Mouse (Mus musculus): Measurements from ENCODE around the gene Raf1. TPM values are rescaled to one million over a fixed set of nuclear protein-coding genes. Genes with fewer than 3 reads are reported as not detected.
A peak's percentile ranks its signal among the peaks of the same experiment; 100 is the strongest.

Raf1 gene
- polyA plus RNA-seq, 1 experiment from 2014 or later: 137 TPM

DNA sequence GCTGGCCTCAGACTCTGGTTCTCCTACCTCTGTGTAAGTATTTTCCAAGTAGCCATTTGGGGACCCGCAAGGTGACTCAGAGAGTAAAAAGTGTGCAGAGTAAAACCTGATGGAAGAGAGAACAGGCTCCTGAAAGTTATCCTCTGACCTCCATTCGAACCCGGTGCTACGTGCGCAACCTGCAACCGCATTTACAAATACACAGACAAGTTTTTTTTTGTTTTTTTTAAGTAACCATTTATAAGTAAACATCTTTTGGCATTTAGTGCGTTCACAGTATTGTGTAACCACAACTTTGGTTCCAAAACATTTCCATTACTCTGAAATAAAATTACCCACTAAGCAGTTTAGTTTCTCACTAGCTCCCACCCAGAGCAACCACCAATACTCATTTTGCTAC is 1.0 kb upstream of the Raf1 start:
- 0 out of 2 replicates have a peak overlapping the region, but pooled peaks have one; percentile 98 for H3K9ac ChIP-seq
- H3K36me3 ChIP-seq (ENCODE audit: poor library complexity, severe bottlenecking): no peaks in the 10 kb centered on the region
- no peaks in the 10 kb centered on the region for H3K9me3 ChIP-seq (replicated peaks)
- 0 out of 2 replicates have a peak, but pooled peaks cover 3% of the 10 kb centered on the region for H3K27me3 ChIP-seq
- H3K4me2 ChIP-seq: peak overlapping the region; percentile 68
- 98% methylated on average over 7 of the region's 7 CpGs for WGBS
- no peak overlapping the region for H3K27ac ChIP-seq
- H3K4me3 ChIP-seq: peak overlapping the region; percentile 97; the same call in 1 of the 2 replicates
- H3K4me1 ChIP-seq: peaks cover 26% of the 10 kb centered on the region
- no peak for ATAC-seq

- peak overlapping the region; percentile 98 for H3K9ac ChIP-seq
- peak overlapping the region; percentile 97 for H3K27ac ChIP-seq
- H3K9me3 ChIP-seq (replicated peaks): no peaks in the 10 kb centered on the region
- H3K27me3 ChIP-seq: 0 out of 2 replicates have a peak, but pooled peaks cover under 1% of the 10 kb centered on the region
- WGBS: under 1% methylated on average over 53 of the region's 53 CpGs
- ATAC-seq: peak; percentile 50
- H3K4me1 ChIP-seq: peaks cover 31% of the 10 kb centered on the region
- H3K4me2 ChIP-seq: peak overlapping the region; percentile 68
- H3K4me3 ChIP-seq: peak overlapping the region; percentile 97
- no peaks in the 10 kb centered on the region for H3K36me3 ChIP-seq (ENCODE audit: poor library complexity, severe bottlenecking)
Measured at GRCm38 (mm10) chr6:115675508-115676336, 713 bp downstream of the Raf1 start.

GRCm38 (mm10) chr6:115675166-115675507 is 1.3 kb downstream of the Raf1 start:
- Histone ChIP-seq H3K27ac (peak overlapping the region; percentile 97), H3K9ac (peak overlapping the region; percentile 98), H3K4me3 (peak overlapping the region; percentile 97), H3K4me1 (peaks cover 31% of the 10 kb centered on the region), H3K36me3 (ENCODE audit: poor library complexity, severe bottlenecking) (no peaks in the 10 kb centered on the region), H3K27me3 (no peaks in the 10 kb centered on the region), H3K4me2 (peak overlapping the region; percentile 68), H3K9me3 (replicated peaks) (no peaks in the 10 kb centered on the region)
- no peak for ATAC-seq
- WGBS: 1% methylated on average over 13 of the region's 13 CpGs

- no peaks in the 10 kb centered on the region for H3K9me3 ChIP-seq (replicated peaks)
- 26% methylated on average over 2 of the region's 2 CpGs for WGBS
- peaks cover 31% of the 10 kb centered on the region for H3K4me1 ChIP-seq
- ATAC-seq: no peak
- no peaks in the 10 kb centered on the region for H3K36me3 ChIP-seq (ENCODE audit: poor library complexity, severe bottlenecking)
- peak overlapping the region; percentile 97 for H3K4me3 ChIP-seq
- H3K27me3 ChIP-seq: no peaks in the 10 kb centered on the region
- peak overlapping the region; percentile 98 for H3K9ac ChIP-seq
- no peak overlapping the region for H3K27ac ChIP-seq
- peak overlapping the region; percentile 68 for H3K4me2 ChIP-seq
Measured at GRCm38 (mm10) chr6:115674316-115674715, 2.1 kb downstream of the Raf1 start.

DNA sequence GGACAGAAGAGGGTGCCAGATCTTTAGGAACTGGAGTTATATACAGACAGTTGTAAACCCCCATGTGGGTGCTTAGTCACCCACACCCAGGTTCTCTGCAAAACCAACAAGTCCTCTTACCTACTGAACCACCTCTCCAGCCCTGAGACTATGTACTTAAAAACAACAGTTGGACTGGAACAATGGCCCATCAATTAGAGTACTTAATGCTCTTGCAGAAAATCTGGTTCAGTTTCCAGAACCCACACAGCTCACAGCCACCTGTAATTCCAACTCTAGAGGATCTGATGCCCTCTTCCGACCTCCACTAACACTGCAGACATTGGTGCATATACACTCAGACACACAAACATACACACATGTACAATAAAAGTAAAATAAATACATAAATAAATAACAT is 3.7 kb downstream of the Raf1 start:
- H3K36me3 ChIP-seq (ENCODE audit: poor library complexity, severe bottlenecking): no peaks in the 10 kb centered on the region
- peaks cover 31% of the 10 kb centered on the region for H3K4me1 ChIP-seq
- no peak overlapping the region for H3K27ac ChIP-seq
- H3K9me3 ChIP-seq (replicated peaks): no peaks in the 10 kb centered on the region
- H3K9ac ChIP-seq: no peak overlapping the region
- no peaks in the 10 kb centered on the region for H3K27me3 ChIP-seq
- H3K4me2 ChIP-seq: no peak overlapping the region
- no peak for ATAC-seq
- no peak overlapping the region for H3K4me3 ChIP-seq
- 88% methylated on average over 1 of the region's 1 CpGs for WGBS

GRCm38 (mm10) chr6:115666641-115667040 is 9.8 kb downstream of the Raf1 start:
- 87% methylated on average over 4 of the region's 4 CpGs for WGBS
- H3K4me1 ChIP-seq: 0 out of 2 replicates have a peak, but pooled peaks cover 7% of the 10 kb centered on the region
- no peak for ATAC-seq

GRCm38 (mm10) chr6:115664268-115664667 is 12.2 kb downstream of the Raf1 start:
- WGBS: 97% methylated on average over 3 of the region's 3 CpGs
- no peak for ATAC-seq
- no peak overlapping the region for H3K4me3 ChIP-seq

More at GRCm38 (mm10) chr6:115666641-115667040, 9.8 kb downstream of the Raf1 start:
- Histone ChIP-seq H3K36me3 (ENCODE audit: poor library complexity, severe bottlenecking) (peaks cover 14% of the 10 kb centered on the region), H3K27ac (no peak overlapping the region), H3K9me3 (replicated peaks) (no peaks in the 10 kb centered on the region), H3K4me3 (no peak overlapping the region), H3K27me3 (no peaks in the 10 kb centered on the region), H3K9ac (no peak overlapping the region), H3K4me2 (no peak overlapping the region)

DNA sequence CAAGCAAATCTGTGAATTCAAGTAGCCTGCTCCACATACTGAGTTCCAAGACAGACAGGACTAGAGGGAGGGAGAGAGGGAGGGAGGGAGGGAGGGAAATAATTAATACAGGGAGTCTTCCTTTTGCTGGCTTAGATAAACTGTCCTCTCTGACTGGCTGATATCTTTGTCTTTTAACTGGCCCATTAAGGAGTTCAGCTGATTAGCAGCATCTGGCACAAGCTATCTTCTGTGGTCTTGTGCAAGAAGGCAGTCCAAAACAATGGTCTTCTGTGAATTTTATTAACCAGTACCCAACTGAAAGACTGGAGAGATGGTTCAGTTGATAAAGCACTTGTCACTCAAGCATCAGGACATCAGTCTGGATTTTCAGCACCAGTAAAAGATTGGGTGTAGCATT is 17.6 kb downstream of the Raf1 start:
- Histone ChIP-seq H3K9ac (no peak overlapping the region), H3K4me1 (peaks cover 28% of the 10 kb centered on the region), H3K4me2 (no peak overlapping the region), H3K9me3 (replicated peaks) (no peaks in the 10 kb centered on the region), H3K4me3 (no peak overlapping the region), H3K36me3 (ENCODE audit: poor library complexity, severe bottlenecking) (peaks cover 10% of the 10 kb centered on the region), H3K27me3 (no peaks in the 10 kb centered on the region), H3K27ac (0 out of 2 replicates have a peak overlapping the region, but pooled peaks have one; percentile 35)
- no peak for ATAC-seq

More at GRCm38 (mm10) chr6:115664268-115664667, 12.2 kb downstream of the Raf1 start:
- no peak overlapping the region for H3K9ac ChIP-seq
- no peaks in the 10 kb centered on the region for H3K9me3 ChIP-seq (replicated peaks)
- no peaks in the 10 kb centered on the region for H3K27me3 ChIP-seq
- peaks cover 15% of the 10 kb centered on the region for H3K36me3 ChIP-seq (ENCODE audit: poor library complexity, severe bottlenecking)
- H3K27ac ChIP-seq: no peak overlapping the region
- H3K4me2 ChIP-seq: no peak overlapping the region
- peaks cover 15% of the 10 kb centered on the region for H3K4me1 ChIP-seq

GRCm38 (mm10) chr6:115653939-115654338 is 22.5 kb downstream of the Raf1 start:
- H3K4me3 ChIP-seq: no peak overlapping the region
- H3K4me1 ChIP-seq: peaks cover 25% of the 10 kb centered on the region
- H3K9me3 ChIP-seq (replicated peaks): no peaks in the 10 kb centered on the region
- H3K9ac ChIP-seq: no peak overlapping the region
- no peak overlapping the region for H3K4me2 ChIP-seq
- no peaks in the 10 kb centered on the region for H3K27me3 ChIP-seq
- ATAC-seq: no peak
- no peak overlapping the region for H3K27ac ChIP-seq
- H3K36me3 ChIP-seq (ENCODE audit: poor library complexity, severe bottlenecking): no peaks in the 10 kb centered on the region
- WGBS: 65% methylated on average over 2 of the region's 2 CpGs

GRCm38 (mm10) chr6:115651719-115652118 is 24.7 kb downstream of the Raf1 start:
- H3K27me3 ChIP-seq: no peaks in the 10 kb centered on the region
- H3K36me3 ChIP-seq (ENCODE audit: poor library complexity, severe bottlenecking): no peaks in the 10 kb centered on the region
- no peaks in the 10 kb centered on the region for H3K9me3 ChIP-seq (replicated peaks)
- no peak overlapping the region for H3K4me3 ChIP-seq
- no peak for ATAC-seq
- H3K4me1 ChIP-seq: peaks cover 25% of the 10 kb centered on the region
- H3K9ac ChIP-seq: no peak overlapping the region
- no peak overlapping the region for H3K4me2 ChIP-seq
- no peak overlapping the region for H3K27ac ChIP-seq

DNA sequence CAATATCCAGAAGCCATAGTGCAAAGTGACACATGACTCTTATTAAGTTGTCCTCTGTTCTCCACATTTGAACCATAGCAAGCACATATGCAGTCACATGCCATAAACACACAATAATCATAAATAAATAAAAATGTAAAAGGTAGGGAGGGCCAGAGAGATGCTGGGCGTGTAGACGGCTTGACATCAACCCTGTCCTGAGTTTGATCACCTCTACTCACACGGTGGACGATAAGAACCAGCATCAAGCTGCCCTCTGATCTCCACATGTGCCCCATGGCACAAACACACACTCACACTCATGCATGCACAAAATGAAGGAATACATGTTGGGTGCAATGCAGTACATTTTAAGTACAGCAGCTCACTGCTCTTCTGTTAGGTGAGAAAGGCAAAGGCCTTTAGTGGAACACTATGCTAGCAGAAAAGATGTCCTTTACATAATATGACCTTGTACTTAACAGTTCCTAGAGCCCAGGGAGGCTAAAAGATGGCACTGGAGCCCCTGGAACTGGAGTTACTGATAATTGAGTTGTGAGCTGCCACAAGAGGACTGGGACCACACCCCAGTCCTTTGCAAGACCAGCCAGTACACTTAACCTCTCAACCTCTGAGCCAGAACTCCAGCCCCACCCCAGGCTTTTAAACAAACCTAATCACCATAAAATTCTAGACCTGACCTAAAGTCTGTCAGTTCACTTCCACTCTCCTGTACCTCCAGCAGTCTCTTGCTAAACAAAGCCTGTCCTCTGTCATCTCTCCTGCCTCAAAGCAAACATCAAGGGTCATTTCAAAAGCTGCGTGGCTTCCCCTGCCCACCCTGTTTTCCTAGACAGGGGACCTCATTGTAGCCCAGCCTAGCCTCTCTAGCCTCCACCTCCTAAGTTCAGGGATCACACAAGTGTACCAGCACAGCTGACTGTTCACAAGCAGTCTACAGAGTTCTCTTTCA is 25.7 kb downstream of the Raf1 start:
- H3K27ac ChIP-seq: no peak overlapping the region
- H3K4me2 ChIP-seq: no peak overlapping the region
- ATAC-seq: no peak
- H3K36me3 ChIP-seq (ENCODE audit: poor library complexity, severe bottlenecking): no peaks in the 10 kb centered on the region
- H3K4me1 ChIP-seq: peaks cover 20% of the 10 kb centered on the region
- H3K9me3 ChIP-seq (replicated peaks): no peaks in the 10 kb centered on the region
- WGBS: 61% methylated on average over 5 of the region's 5 CpGs
- H3K4me3 ChIP-seq: no peak overlapping the region
- no peak overlapping the region for H3K9ac ChIP-seq
- no peaks in the 10 kb centered on the region for H3K27me3 ChIP-seq

- no peaks in the 10 kb centered on the region for H3K36me3 ChIP-seq (ENCODE audit: poor library complexity, severe bottlenecking)
- ATAC-seq: no peak
- WGBS: 74% methylated on average over 1 of the region's 1 CpGs
Measured at GRCm38 (mm10) chr6:115649792-115650365, 26.6 kb downstream of the Raf1 start.

More at GRCm38 (mm10) chr6:115649792-115650365, 26.6 kb downstream of the Raf1 start:
- H3K4me3 ChIP-seq: no peak overlapping the region
- no peaks in the 10 kb centered on the region for H3K27me3 ChIP-seq
- H3K4me2 ChIP-seq: no peak overlapping the region
- H3K9ac ChIP-seq: no peak overlapping the region
- no peak overlapping the region for H3K27ac ChIP-seq
- H3K4me1 ChIP-seq: peaks cover 20% of the 10 kb centered on the region
- no peaks in the 10 kb centered on the region for H3K9me3 ChIP-seq (replicated peaks)
